Mouse (Mus musculus) liver, embryonic 15.5 days (tissue): Measurements from ENCODE around the gene Saa3. TPM values are rescaled to one million over a fixed set of nuclear protein-coding genes. Genes with fewer than 3 reads are reported as not detected.
"Not testable (repeated sequence)": the region's sequence is repeated elsewhere in the genome, so short reads cannot be mapped to it uniquely, and the experiment has no call there.

Source experiments
- ATAC-seq: fragments of 200-750 bp; cut with Nextera tagmentation; 2 replicates; pipeline ENCODE4 v1.8.0; 2017; ENCODE audit warnings: moderate number of reproducible peaks, mild to moderate bottlenecking, moderate library complexity; ENCODE audit not compliant: insufficient read depth
- H3K27ac ChIP-seq: fragments of 300-500 bp; sonication (generic); replicated peaks from 2 replicates; pipeline ENCODE4 v1.5.1; 2015; ENCODE audit warnings: mild to moderate bottlenecking, inconsistent platforms
- H3K27me3 ChIP-seq: fragments of 300-500 bp; sonication (generic); 2 replicates; pipeline ENCODE4 v1.6.1; 2015; ENCODE audit warnings: mild to moderate bottlenecking, inconsistent platforms
- H3K36me3 ChIP-seq: fragments of 300-500 bp; sonication (generic); replicated peaks from 2 replicates; pipeline ENCODE4 v1.6.1; 2015; ENCODE audit warnings: moderate library complexity, mild to moderate bottlenecking, inconsistent platforms
- H3K4me1 ChIP-seq: fragments of 300-500 bp; sonication (generic); replicated peaks from 2 replicates; pipeline ENCODE4 v1.6.1; 2015; ENCODE audit warnings: inconsistent platforms
- H3K4me2 ChIP-seq: fragments of 300-500 bp; sonication (generic); 2 replicates; pipeline ENCODE4 v1.6.1; 2015; ENCODE audit warnings: moderate library complexity, mild to moderate bottlenecking, inconsistent platforms
- H3K4me3 ChIP-seq: fragments of 300-500 bp; sonication (generic); replicated peaks from 2 replicates; pipeline ENCODE4 v1.5.1; 2015; ENCODE audit warnings: mild to moderate bottlenecking, inconsistent platforms
- H3K9ac ChIP-seq: fragments of 300-500 bp; sonication (generic); 2 replicates; pipeline ENCODE4 v1.6.1; 2015; ENCODE audit warnings: moderate library complexity, mild to moderate bottlenecking, inconsistent platforms
- H3K9me3 ChIP-seq: fragments of 300-500 bp; sonication (generic); replicated peaks from 2 replicates; pipeline ENCODE4 v1.6.1; 2016; ENCODE audit warnings: inconsistent platforms
- WGBS: fragments of 180-500 bp; shearing (Covaris S2); methylation state at CpG from one replicate; pipeline ENCODE4 v1.1.7; 2015; ENCODE audit warnings: mixed read lengths; ENCODE audit not compliant: insufficient replicate concordance; 5-methylcytosine and 5-hydroxymethylcytosine counted together
- polyA plus RNA-seq: library from polyadenylated mRNA; unstranded; fragments of >200 nt; fragmentation: Nextera tagmentation; extraction: Ambion mirVana; gene quantifications from 2 replicates; pipeline ENCODE4 v1.2.1, GENCODE M21; 2015

Saa3 gene
- 6.4 and 11.6 TPM in 2 replicates for polyA plus RNA-seq

DNA sequence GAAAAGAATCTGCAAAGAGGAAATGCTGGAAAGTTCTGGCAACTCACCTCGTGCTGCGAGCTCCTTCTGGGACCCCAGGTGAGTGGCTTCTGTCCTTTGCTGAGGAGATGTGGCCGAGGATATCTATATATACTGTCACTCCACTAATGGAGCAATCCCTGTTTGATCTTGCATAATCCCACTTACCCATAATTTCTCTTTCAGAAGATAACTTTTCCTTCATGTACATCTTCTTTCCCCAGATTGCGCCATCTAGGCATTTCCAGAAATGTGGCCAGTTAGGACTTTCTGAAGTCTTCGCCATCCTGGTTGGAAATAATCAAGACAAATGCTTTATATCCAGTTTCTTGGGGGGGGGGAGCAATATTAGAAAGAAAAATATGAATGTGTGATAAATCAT is at the start of gene Saa3:
Gene Saa3 (minus strand): TSS at position 101 of the 400 bp plus-strand sequence.
- ATAC-seq = no peak

DNA sequence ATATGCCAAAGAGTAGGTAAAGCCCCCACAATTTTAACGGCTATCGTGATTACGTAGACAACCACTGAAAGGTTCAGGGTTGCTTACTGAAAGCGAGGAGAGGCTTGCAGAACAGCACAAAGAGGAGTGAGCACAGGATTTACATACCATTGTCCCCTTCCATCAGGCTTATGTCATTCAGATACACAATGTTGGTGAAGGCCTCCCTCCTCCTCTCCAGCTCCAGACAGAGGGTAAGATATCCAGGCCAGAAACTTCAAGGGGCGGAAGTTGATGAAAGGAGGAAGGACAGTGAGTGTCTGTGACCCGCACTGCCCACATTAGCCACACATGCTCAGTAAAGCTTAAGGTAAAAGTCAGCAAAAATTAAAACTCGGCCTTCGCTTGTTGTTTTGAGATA is 49.2 kb upstream of the Saa3 start:
- 80% methylated on average over 8 of the region's 8 CpGs for WGBS
- Histone ChIP-seq H3K4me1 (peaks cover 4% of the 10 kb centered on the region; the same call in 1 of the 2 replicates), H3K27ac (no peak overlapping the region), H3K36me3 (peaks cover 65% of the 10 kb centered on the region), H3K9me3 (no peaks in the 10 kb centered on the region), H3K27me3 (no peaks in the 10 kb centered on the region), H3K4me2 (no peak overlapping the region), H3K4me3 (no peak overlapping the region), H3K9ac (no peak overlapping the region)
- no peak for ATAC-seq

More for the DNA sequence above, at the start of gene Saa3:
- no peak within 1 kb of the TSS for H3K27ac ChIP-seq
- WGBS = 61% methylated on average over 5 of the region's 5 CpGs
- no peak within 1 kb of the TSS for H3K4me3 ChIP-seq
- H3K36me3 ChIP-seq = no peaks in the 10 kb centered on the region
- H3K4me1 ChIP-seq = peaks cover 14% of the 10 kb centered on the region
- no peaks in the 10 kb centered on the region for H3K27me3 ChIP-seq
- H3K4me2 ChIP-seq = no peak within 1 kb of the TSS
- no peaks in the 10 kb centered on the region for H3K9me3 ChIP-seq
- H3K9ac ChIP-seq = no peak within 1 kb of the TSS

DNA sequence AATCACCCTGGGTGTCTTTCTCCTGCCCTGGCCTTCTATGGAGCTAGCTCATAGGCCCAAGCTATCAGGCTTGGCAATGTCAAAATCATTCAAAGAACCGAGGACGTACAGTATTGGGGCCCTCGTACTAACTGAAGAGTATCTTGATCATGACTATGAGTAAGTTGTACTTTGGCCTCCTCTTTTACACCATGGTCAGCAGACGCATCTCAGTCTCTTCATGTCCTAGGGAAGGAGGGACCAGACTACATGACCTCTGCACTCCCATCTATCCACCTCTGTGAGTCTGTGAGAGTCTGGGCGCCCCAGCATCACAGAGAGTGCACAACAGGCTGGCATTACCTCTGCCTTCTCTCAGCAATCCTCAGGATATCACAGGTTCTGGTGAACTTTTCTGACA is 47.1 kb upstream of the Saa3 start:
- Histone ChIP-seq H3K9me3 (no peaks in the 10 kb centered on the region), H3K4me2 (no peak overlapping the region), H3K36me3 (peaks cover 44% of the 10 kb centered on the region), H3K27me3 (no peaks in the 10 kb centered on the region), H3K9ac (no peak overlapping the region), H3K4me3 (no peak overlapping the region), H3K4me1 (peaks cover 4% of the 10 kb centered on the region; the same call in 1 of the 2 replicates), H3K27ac (no peak overlapping the region)
- WGBS = 78% methylated on average over 5 of the region's 5 CpGs
- ATAC-seq = no peak

DNA sequence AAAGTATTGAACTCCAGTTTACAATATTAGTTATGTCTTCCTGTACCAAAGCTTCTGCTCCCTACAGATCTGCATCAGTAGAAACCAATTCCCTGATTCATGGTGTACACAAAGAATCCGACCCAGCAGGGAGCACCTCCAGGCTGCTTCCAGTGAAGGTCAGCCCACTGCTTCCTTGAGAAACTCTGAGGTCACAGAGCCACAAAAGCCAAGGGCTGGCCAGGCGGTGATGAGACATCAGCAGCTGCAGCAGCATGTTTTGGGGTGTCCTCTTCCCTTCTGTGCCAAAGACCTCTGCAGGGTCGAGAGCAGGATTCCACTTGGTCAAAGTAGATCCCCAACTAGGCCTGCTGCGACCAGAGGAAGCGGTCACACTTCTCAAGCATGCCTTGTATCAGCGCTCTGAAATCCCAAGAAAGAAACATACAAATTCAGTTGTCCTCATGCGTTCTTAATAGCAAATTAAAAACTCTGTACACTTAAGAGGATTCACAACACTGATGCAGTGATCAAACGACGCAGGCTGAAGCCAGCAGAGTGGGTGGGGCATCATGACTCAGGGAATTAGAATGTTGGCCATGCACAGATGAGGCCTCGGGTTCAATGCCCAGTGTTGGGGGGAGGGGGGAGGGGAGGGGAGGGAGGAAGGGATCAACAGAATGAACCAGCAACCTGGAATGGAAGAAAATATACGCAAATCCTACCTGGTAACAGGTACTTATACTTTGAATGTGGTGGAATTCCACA is 45.7 kb upstream of the Saa3 start:
- ATAC-seq = no peak
- no peaks in the 10 kb centered on the region for H3K27me3 ChIP-seq
- H3K9ac ChIP-seq = no peak overlapping the region
- H3K4me3 ChIP-seq = no peak overlapping the region
- WGBS = 63% methylated on average over 11 of the region's 11 CpGs
- H3K4me2 ChIP-seq = no peak overlapping the region
- no peaks in the 10 kb centered on the region for H3K9me3 ChIP-seq
- H3K36me3 ChIP-seq = peaks cover 40% of the 10 kb centered on the region
- H3K27ac ChIP-seq = no peak overlapping the region
- peaks cover 4% of the 10 kb centered on the region; the same call in 1 of the 2 replicates for H3K4me1 ChIP-seq

DNA sequence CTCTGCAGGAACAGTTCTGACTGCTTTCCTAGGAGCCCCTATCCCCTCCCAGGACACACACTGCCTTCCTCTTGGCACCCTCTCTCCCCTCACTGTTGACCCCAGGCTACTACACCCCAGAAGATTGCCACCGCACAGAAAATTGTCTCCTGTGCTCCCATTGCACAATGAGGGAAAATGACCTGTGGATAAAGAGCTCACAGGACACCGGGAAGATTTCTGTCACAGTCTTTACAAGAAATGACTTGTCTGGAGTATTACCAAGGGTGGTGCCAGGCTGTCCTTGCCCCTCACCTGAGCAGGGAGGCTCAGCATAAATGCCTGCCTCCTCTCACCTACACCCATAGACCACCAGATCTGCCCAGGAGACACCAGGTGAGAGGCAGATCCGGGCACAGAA is 36.0 kb upstream of the Saa3 start, which contains the start of gene Saa2:
Gene Saa2 (plus strand): TSS at position 301 of the 400 bp plus-strand sequence.
- H3K27ac ChIP-seq = no peak within 1 kb of the TSS
- no peaks in the 10 kb centered on the region for H3K27me3 ChIP-seq
- H3K4me3 ChIP-seq = no peak within 1 kb of the TSS
- H3K36me3 ChIP-seq = no peaks in the 10 kb centered on the region
- no peak within 1 kb of the TSS for H3K4me2 ChIP-seq
- no peaks in the 10 kb centered on the region for H3K9me3 ChIP-seq
- no peak within 1 kb of the TSS for H3K9ac ChIP-seq
- no peak for ATAC-seq
- WGBS = 65% methylated on average over 3 of the region's 3 CpGs
- H3K4me1 ChIP-seq = no peaks in the 10 kb centered on the region

DNA sequence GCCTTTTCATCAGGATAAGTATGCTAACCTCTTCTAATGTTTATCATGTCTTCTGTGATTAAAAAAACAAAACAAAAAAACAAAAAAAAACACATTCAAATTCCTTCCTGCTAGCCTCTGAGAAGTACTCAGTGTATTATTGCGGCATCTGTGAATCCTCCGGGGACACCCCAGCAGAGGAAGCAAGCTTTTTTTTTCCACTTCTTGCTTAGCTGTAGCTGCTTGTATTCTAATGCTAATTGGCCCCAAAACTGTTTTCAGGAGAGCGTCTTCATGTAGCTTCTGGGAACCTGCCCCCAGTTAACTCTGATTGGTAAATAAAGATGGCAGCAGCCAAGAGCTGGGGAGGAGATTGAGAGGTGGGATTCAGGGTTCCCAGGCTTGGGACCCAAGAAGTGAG is 33.0 kb upstream of the Saa3 start:
- no peaks in the 10 kb centered on the region for H3K4me1 ChIP-seq
- no peaks in the 10 kb centered on the region for H3K27me3 ChIP-seq
- H3K4me3 ChIP-seq = no peak overlapping the region
- H3K27ac ChIP-seq = no peak overlapping the region
- no peak overlapping the region for H3K4me2 ChIP-seq
- H3K9me3 ChIP-seq = no peaks in the 10 kb centered on the region
- no peaks in the 10 kb centered on the region for H3K36me3 ChIP-seq
- no peak for ATAC-seq
- no peak overlapping the region for H3K9ac ChIP-seq
- WGBS = 63% methylated on average over 3 of the region's 3 CpGs

DNA sequence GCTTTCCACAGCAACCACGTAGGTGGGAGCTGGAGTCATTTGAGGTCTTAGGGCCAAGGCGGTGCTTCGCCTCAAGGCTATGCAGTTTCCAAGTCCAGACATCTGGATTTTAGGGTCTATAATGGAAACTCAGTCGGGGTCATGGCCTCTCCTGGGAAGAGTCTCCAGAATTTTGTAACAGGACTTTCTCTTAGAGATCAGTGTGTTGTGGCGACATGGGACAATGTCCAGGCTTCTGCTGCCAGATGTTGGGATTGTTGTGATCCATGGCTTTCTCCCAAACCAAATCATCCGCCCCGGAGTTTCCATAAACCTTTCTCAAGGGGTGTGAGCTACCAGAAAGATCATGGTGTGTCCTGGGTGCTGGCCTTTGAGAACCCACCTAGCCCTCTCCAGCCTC is 30.9 kb upstream of the Saa3 start:
- no peak overlapping the region for H3K4me3 ChIP-seq
- no peaks in the 10 kb centered on the region for H3K27me3 ChIP-seq
- H3K9ac ChIP-seq = no peak overlapping the region
- 68% methylated on average over 7 of the region's 7 CpGs for WGBS
- H3K4me2 ChIP-seq = no peak overlapping the region
- no peak overlapping the region for H3K27ac ChIP-seq
- H3K9me3 ChIP-seq = no peaks in the 10 kb centered on the region
- no peaks in the 10 kb centered on the region for H3K36me3 ChIP-seq
- ATAC-seq = no peak
- H3K4me1 ChIP-seq = no peaks in the 10 kb centered on the region

DNA sequence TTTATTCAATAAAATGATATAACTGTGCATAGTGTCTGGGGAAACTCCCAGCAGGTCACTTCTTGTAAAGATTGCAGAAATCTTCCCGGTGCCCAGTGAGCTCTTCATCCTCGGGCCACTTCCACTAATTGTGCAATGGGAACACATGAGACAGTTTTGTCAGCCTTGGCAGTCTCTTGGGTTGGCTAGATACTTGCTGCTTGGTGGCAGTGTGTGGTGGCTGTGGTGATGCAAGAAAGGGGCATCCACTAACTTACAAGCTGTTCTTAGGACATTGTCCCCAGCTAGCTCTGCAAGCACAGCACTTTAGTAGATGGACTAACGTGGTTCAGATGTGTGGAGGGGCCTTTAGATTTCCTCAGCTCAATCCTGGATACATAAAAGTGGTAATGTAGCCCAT is 30.3 kb upstream of the Saa3 start:
- Histone ChIP-seq H3K27me3 (no peaks in the 10 kb centered on the region), H3K36me3 (no peaks in the 10 kb centered on the region), H3K4me1 (no peaks in the 10 kb centered on the region), H3K9me3 (no peaks in the 10 kb centered on the region), H3K4me3 (no peak overlapping the region), H3K4me2 (no peak overlapping the region), H3K9ac (no peak overlapping the region), H3K27ac (no peak overlapping the region)
- 55% methylated on average over 3 of the region's 3 CpGs for WGBS
- ATAC-seq = no peak

DNA sequence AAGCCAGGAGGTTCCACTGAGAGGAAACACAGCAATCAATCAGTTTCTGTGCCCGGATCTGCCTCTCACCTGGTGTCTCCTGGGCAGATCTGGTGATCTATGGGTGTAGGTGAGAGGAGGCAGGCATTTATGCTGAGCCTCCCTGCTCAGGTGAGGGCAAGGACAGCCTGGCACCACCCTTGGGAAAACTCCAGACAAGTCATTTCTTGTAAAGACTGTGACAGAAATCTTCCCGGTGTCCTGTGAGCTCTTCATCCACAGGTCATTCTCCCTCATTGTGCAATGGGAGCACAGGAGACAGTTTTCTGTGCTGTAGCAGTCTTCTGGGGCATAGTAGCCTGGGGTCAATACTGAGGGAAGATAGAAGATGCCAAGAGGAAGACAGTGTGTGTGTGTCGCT is 27.4 kb upstream of the Saa3 start, which contains the start of gene Saa1:
Gene Saa1 (minus strand): TSS at position 101 of the 400 bp plus-strand sequence.
- WGBS = 68% methylated on average over 3 of the region's 3 CpGs
- not testable (repeated sequence) for H3K4me1 ChIP-seq, H3K36me3 ChIP-seq, H3K9ac ChIP-seq, H3K27ac ChIP-seq, H3K9me3 ChIP-seq, H3K4me3 ChIP-seq, H3K27me3 ChIP-seq, H3K4me2 ChIP-seq, ATAC-seq

DNA sequence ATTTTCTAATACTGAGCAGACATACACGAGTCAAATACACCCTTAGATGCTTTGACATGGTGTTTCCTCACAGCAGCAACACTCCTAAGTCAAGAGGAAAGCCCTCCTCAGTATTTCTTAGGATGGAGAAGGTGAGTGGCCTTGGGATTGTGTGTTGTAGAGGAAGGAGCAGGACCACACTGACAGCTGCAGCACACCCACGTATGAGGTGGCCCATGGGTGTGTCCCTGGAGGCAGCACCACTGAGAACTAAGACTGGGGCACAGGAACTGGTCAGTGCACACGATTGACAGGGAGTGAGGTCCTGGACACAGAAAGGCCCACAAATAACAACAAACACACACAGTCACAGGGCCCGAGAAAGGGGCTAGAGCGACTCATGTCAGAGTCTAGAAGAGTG is 24.5 kb upstream of the Saa3 start:
- H3K4me2 ChIP-seq, ATAC-seq, H3K4me3 ChIP-seq, H3K9ac ChIP-seq, H3K4me1 ChIP-seq, H3K27ac ChIP-seq, H3K9me3 ChIP-seq, H3K27me3 ChIP-seq, H3K36me3 ChIP-seq: not testable (repeated sequence)
- WGBS = 54% methylated on average over 5 of the region's 5 CpGs

DNA sequence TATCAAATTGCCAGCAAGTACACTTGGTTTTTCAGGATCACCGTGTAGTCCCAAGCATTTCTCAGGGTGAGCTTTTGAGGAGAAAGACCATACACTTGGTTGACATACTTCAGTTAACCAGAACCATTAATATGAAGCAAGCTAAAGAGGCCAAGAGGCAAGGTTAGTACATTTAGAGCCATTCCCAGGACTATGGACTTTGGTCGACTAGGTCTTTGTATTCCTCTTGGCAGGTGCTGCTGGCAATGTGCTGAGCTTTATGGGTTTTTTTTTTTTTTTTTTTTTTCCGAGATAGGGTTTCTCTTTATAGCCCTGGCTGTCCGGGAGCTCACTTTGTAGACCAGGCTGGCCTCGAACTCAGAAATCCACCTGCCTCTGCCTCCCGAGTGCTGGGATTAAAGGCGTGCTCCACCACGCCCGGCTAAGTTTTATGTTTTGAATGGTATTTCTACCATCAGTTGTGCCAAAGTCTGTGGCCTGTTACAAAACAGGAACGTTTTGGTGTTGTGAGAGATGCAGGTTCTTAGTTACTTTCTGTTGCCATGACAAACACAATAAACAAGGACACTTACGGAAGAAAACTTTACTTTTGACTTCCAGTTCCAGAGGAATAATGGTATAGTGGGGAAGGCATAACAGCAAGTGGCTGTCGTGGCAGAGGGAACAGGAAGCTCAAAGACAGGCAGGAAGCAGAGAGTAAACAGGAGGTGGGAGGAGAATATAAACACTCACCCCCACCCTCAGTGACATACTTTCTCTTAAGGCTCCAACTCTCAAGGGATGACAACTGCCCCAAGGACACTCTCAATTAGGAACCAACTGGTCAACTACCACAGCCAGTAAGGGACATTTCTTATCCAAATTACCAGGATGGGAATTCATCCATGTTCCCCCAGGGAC is 23.3 kb upstream of the Saa3 start:
- Histone ChIP-seq H3K4me2 (no peak overlapping the region), H3K9ac (no peak overlapping the region), H3K27ac (no peak overlapping the region), H3K4me3 (no peak overlapping the region), H3K9me3 (no peaks in the 10 kb centered on the region), H3K36me3 (no peaks in the 10 kb centered on the region), H3K27me3 (no peaks in the 10 kb centered on the region), H3K4me1 (no peaks in the 10 kb centered on the region; the same call in 1 of the 2 replicates)
- 62% methylated on average over 12 of the region's 12 CpGs for WGBS
- ATAC-seq = peak; percentile 45; the same call in 1 of the 2 replicates
